Mouse (Mus musculus) liver, embryonic 13.5 days (tissue): ENCODE results near the gene Pmf1. TPM values are rescaled to one million over a fixed set of nuclear protein-coding genes. Genes with fewer than 3 reads are reported as not detected.
"Not testable (repeated sequence)": the region's sequence is repeated elsewhere in the genome, so short reads cannot be mapped to it uniquely, and the experiment has no call there.

Source experiments
- ATAC-seq: fragments of 200-750 bp; cut with Nextera tagmentation; 2 replicates; pipeline ENCODE4 v1.8.0; 2017; ENCODE audit warnings: low read depth, mild to moderate bottlenecking, moderate number of reproducible peaks, moderate library complexity
- DNase-seq: peaks from one replicate; pipeline ENCODE4 v3.0.0; 2022
- H3K27ac ChIP-seq: fragments of 300-500 bp; sonication (generic); 2 replicates; pipeline ENCODE4 v1.5.1; 2015; ENCODE audit warnings: moderate library complexity, mild to moderate bottlenecking, inconsistent platforms
- H3K27me3 ChIP-seq: fragments of 300-500 bp; sonication (generic); 2 replicates; pipeline ENCODE4 v1.6.1; 2015; ENCODE audit warnings: mild to moderate bottlenecking, inconsistent platforms
- H3K36me3 ChIP-seq: fragments of 300-500 bp; sonication (generic); 2 replicates; pipeline ENCODE4 v1.6.1; 2015; ENCODE audit warnings: mild to moderate bottlenecking, inconsistent platforms
- H3K4me1 ChIP-seq: fragments of 300-500 bp; sonication (generic); replicated peaks from 2 replicates; pipeline ENCODE4 v1.6.1; 2015; ENCODE audit warnings: inconsistent platforms
- H3K4me2 ChIP-seq: fragments of 300-500 bp; sonication (generic); 2 replicates; pipeline ENCODE4 v1.6.1; 2015; ENCODE audit warnings: inconsistent platforms, mild to moderate bottlenecking, moderate library complexity
- H3K4me3 ChIP-seq: fragments of 300-500 bp; sonication (generic); replicated peaks from 2 replicates; pipeline ENCODE4 v1.5.1; 2015; ENCODE audit warnings: mild to moderate bottlenecking, inconsistent platforms
- H3K9ac ChIP-seq: fragments of 300-500 bp; sonication (generic); 2 replicates; pipeline ENCODE4 v1.6.1; 2015; ENCODE audit warnings: mild to moderate bottlenecking, inconsistent platforms
- H3K9me3 ChIP-seq: fragments of 300-500 bp; sonication (generic); replicated peaks from 2 replicates; pipeline ENCODE4 v1.6.1; 2016; ENCODE audit warnings: inconsistent platforms
- WGBS: fragments of 180-500 bp; shearing (Covaris S2); methylation state at CpG from one replicate; pipeline ENCODE4 v1.1.7; 2015; ENCODE audit not compliant: insufficient replicate concordance; 5-methylcytosine and 5-hydroxymethylcytosine counted together
- polyA plus RNA-seq: library from polyadenylated mRNA; unstranded; fragments of >200 nt; fragmentation: Nextera tagmentation; extraction: Ambion mirVana; gene quantifications from 2 replicates; pipeline ENCODE4 v1.2.1, GENCODE M21; 2015

Gene Pmf1
- polyA plus RNA-seq, 1 experiment from 2014 or later, result 97.1 TPM

- peak; percentile 40 for DNase-seq
- not testable (repeated sequence) for H3K9me3 ChIP-seq, H3K36me3 ChIP-seq, H3K9ac ChIP-seq, H3K27ac ChIP-seq
- Histone ChIP-seq H3K27me3 (peaks cover 25% of the 10 kb centered on the region), H3K4me2 (peak overlapping the region; percentile 59), H3K4me1 (peaks cover 52% of the 10 kb centered on the region), H3K4me3 (peak overlapping the region; percentile 28)
- WGBS, result 6% methylated on average over 19 of the region's 22 CpGs
- 0 out of 2 replicates have a peak, but pooled peaks have one; percentile 32 for ATAC-seq
Measured at GRCm38 (mm10) chr3:88366830-88367428, 43.2 kb downstream of the Pmf1 start.

- Histone ChIP-seq H3K4me3 (peak overlapping the region; percentile 64), H3K27me3 (peaks cover 25% of the 10 kb centered on the region), H3K9me3 (peaks cover 9% of the 10 kb centered on the region), H3K27ac (no peak overlapping the region), H3K4me2 (peak overlapping the region; percentile 85), H3K4me1 (peaks cover 62% of the 10 kb centered on the region), H3K36me3 (peaks cover 18% of the 10 kb centered on the region), H3K9ac (peak overlapping the region; percentile 75)
- WGBS, result 29% methylated on average over 34 of the region's 34 CpGs
- DNase-seq, result no peak
- no peak for ATAC-seq
Measured at GRCm38 (mm10) chr3:88365705-88366361, 44.3 kb downstream of the Pmf1 start.

GRCm38 (mm10) chr3:88364337-88364736 is 45.8 kb downstream of the Pmf1 start, which contains the start of gene Paqr6:
Gene Paqr6, plus strand, starts transcription at chr3:88364584.
- Histone ChIP-seq H3K27ac (peak within 1 kb of the TSS; percentile 90), H3K4me2 (peak within 1 kb of the TSS; percentile 85), H3K4me3 (peak within 1 kb of the TSS; percentile 64), H3K9ac (peak within 1 kb of the TSS; percentile 75), H3K27me3 (peaks cover 25% of the 10 kb centered on the region), H3K4me1 (peaks cover 77% of the 10 kb centered on the region), H3K9me3 (no peaks in the 10 kb centered on the region), H3K36me3 (peaks cover 33% of the 10 kb centered on the region)
- ATAC-seq (peak; percentile 52), DNase-seq (peak; percentile 87)
- 4% methylated on average over 16 of the region's 16 CpGs for WGBS

- H3K4me2 ChIP-seq, result peak overlapping the region; percentile 85
- ATAC-seq (peak; percentile 96), DNase-seq (peak; percentile 83)
- H3K4me3 ChIP-seq, result peak overlapping the region; percentile 64
- no peaks in the 10 kb centered on the region for H3K9me3 ChIP-seq
- peak overlapping the region; percentile 90 for H3K27ac ChIP-seq
- peaks cover 78% of the 10 kb centered on the region for H3K4me1 ChIP-seq
- 30% methylated on average over 4 of the region's 4 CpGs for WGBS
- peaks cover 39% of the 10 kb centered on the region for H3K36me3 ChIP-seq
- peak overlapping the region; percentile 75 for H3K9ac ChIP-seq
- H3K27me3 ChIP-seq, result peaks cover 25% of the 10 kb centered on the region
Measured at GRCm38 (mm10) chr3:88363700-88364099, 46.4 kb downstream of the Pmf1 start.

- Histone ChIP-seq H3K27ac (peak overlapping the region; percentile 90), H3K4me3 (no peak overlapping the region), H3K36me3 (peaks cover 59% of the 10 kb centered on the region), H3K4me1 (peaks cover 72% of the 10 kb centered on the region), H3K9me3 (no peaks in the 10 kb centered on the region), H3K27me3 (peaks cover 22% of the 10 kb centered on the region), H3K4me2 (peak overlapping the region; percentile 85), H3K9ac (peak overlapping the region; percentile 54)
- WGBS, result 83% methylated on average over 2 of the region's 2 CpGs
- no peak for DNase-seq
- no peak for ATAC-seq
Measured at GRCm38 (mm10) chr3:88361612-88362313, 48.4 kb downstream of the Pmf1 start.

- H3K27me3 ChIP-seq, result peaks cover 16% of the 10 kb centered on the region
- H3K9ac ChIP-seq, result 0 out of 2 replicates have a peak overlapping the region, but pooled peaks have one; percentile 7
- peak overlapping the region; percentile 90; the same call in 1 of the 2 replicates for H3K27ac ChIP-seq
- WGBS, result 54% methylated on average over 6 of the region's 6 CpGs
- no peak overlapping the region for H3K4me3 ChIP-seq
- ATAC-seq (no peak), DNase-seq (no peak)
- no peaks in the 10 kb centered on the region for H3K9me3 ChIP-seq
- H3K4me2 ChIP-seq, result no peak overlapping the region
- H3K36me3 ChIP-seq, result peaks cover 65% of the 10 kb centered on the region
- H3K4me1 ChIP-seq, result peaks cover 68% of the 10 kb centered on the region
Measured at GRCm38 (mm10) chr3:88361096-88361495, 49.0 kb downstream of the Pmf1 start.

GRCm38 (mm10) chr3:88359989-88360388 is 50.1 kb downstream of the Pmf1 start:
- H3K4me1 ChIP-seq, result peaks cover 57% of the 10 kb centered on the region
- peaks cover 76% of the 10 kb centered on the region for H3K36me3 ChIP-seq
- H3K27ac ChIP-seq, result peak overlapping the region; percentile 52

GRCm38 (mm10) chr3:88359584-88359983 is 50.5 kb downstream of the Pmf1 start:
- Histone ChIP-seq H3K4me3 (no peak overlapping the region), H3K36me3 (peaks cover 80% of the 10 kb centered on the region), H3K9me3 (no peaks in the 10 kb centered on the region), H3K27me3 (peaks cover 1% of the 10 kb centered on the region), H3K27ac (peak overlapping the region; percentile 52; the same call in 1 of the 2 replicates), H3K4me2 (no peak overlapping the region), H3K4me1 (peaks cover 53% of the 10 kb centered on the region), H3K9ac (no peak overlapping the region)
- 88% methylated on average over 5 of the region's 5 CpGs for WGBS
- ATAC-seq (no peak), DNase-seq (no peak)

More at GRCm38 (mm10) chr3:88359989-88360388, 50.1 kb downstream of the Pmf1 start:
- Histone ChIP-seq H3K27me3 (peaks cover 5% of the 10 kb centered on the region), H3K4me3 (no peak overlapping the region), H3K4me2 (no peak overlapping the region), H3K9me3 (no peaks in the 10 kb centered on the region), H3K9ac (no peak overlapping the region)
- WGBS, result 79% methylated on average over 3 of the region's 3 CpGs
- DNase-seq, result no peak
- ATAC-seq, result no peak

- Histone ChIP-seq H3K4me2 (no peak overlapping the region), H3K9ac (no peak overlapping the region), H3K36me3 (peaks cover 100% of the 10 kb centered on the region), H3K9me3 (no peaks in the 10 kb centered on the region), H3K27ac (no peak overlapping the region), H3K4me1 (peaks cover 3% of the 10 kb centered on the region; the same call in 1 of the 2 replicates), H3K27me3 (no peaks in the 10 kb centered on the region), H3K4me3 (no peak overlapping the region)
- DNase-seq, result no peak
- WGBS, result 95% methylated on average over 8 of the region's 8 CpGs
- ATAC-seq, result no peak
Measured at GRCm38 (mm10) chr3:88354396-88355165, 55.5 kb downstream of the Pmf1 start.

- WGBS, result 90% methylated on average over 9 of the region's 9 CpGs
- Histone ChIP-seq H3K9ac (no peak overlapping the region), H3K27me3 (no peaks in the 10 kb centered on the region), H3K27ac (no peak overlapping the region), H3K9me3 (no peaks in the 10 kb centered on the region), H3K4me2 (no peak overlapping the region), H3K4me3 (no peak overlapping the region), H3K36me3 (peaks cover 100% of the 10 kb centered on the region), H3K4me1 (no peaks in the 10 kb centered on the region)
- ATAC-seq (no peak), DNase-seq (no peak)
Measured at GRCm38 (mm10) chr3:88352907-88353306, 57.2 kb downstream of the Pmf1 start.

- 89% methylated on average over 13 of the region's 13 CpGs for WGBS
- no peak overlapping the region for H3K27ac ChIP-seq
- H3K9me3 ChIP-seq, result no peaks in the 10 kb centered on the region
- DNase-seq (no peak), ATAC-seq (no peak)
- no peaks in the 10 kb centered on the region for H3K4me1 ChIP-seq
- no peak overlapping the region for H3K9ac ChIP-seq
- H3K4me2 ChIP-seq, result no peak overlapping the region
- H3K36me3 ChIP-seq, result peaks cover 100% of the 10 kb centered on the region
- H3K27me3 ChIP-seq, result no peaks in the 10 kb centered on the region
- H3K4me3 ChIP-seq, result no peak overlapping the region
Measured at GRCm38 (mm10) chr3:88350732-88351131, 59.4 kb downstream of the Pmf1 start.
